Mouse (Mus musculus) layer of hippocampus, postnatal 36 days (tissue): ENCODE data around the gene Zfp646. TPM values are rescaled to one million over a fixed set of nuclear protein-coding genes. Genes with fewer than 3 reads are reported as not detected.
"Not testable (repeated sequence)": the region's sequence is repeated elsewhere in the genome, so short reads cannot be mapped to it uniquely, and the experiment has no call there.

Source experiments
- DNase-seq, 2 experiments: peaks; one replicate each; pipeline ENCODE4 v3.0.0; 2022
- total RNA-seq, 2 experiments: library from RNA; stranded (reverse); gene quantifications; 2 replicates each; pipeline ENCODE4 v1.2.3; 2021

The Zfp646 gene
- total RNA-seq, result 10 to 100 TPM; 33.2 to 36.3 TPM

DNA sequence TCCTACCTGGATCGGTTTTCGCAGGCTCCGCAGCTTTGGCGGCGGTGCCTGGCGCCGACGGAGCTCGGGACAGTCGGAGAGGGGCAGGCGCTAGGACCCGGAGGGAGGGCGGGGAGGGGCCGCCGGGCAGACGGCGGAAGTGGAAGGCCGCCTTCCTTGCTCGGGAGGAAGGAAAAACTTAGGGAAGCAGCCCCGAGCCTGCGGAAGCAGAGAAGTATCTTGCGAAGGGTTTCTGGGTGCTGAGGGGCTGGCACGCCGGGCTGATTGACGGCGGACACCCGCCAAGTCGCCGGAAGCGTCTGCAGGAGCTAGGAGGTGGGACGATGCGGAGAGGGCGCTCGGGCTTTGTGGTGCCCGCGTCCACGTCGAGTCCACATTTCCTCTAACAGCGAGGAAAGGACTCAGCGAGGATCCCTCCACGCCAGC is at the start of gene Zfp646:
Zfp646 (plus strand) TSS at position 181 of the 426 bp plus-strand sequence.
- peak; percentile 75 to 79 for DNase-seq

DNA sequence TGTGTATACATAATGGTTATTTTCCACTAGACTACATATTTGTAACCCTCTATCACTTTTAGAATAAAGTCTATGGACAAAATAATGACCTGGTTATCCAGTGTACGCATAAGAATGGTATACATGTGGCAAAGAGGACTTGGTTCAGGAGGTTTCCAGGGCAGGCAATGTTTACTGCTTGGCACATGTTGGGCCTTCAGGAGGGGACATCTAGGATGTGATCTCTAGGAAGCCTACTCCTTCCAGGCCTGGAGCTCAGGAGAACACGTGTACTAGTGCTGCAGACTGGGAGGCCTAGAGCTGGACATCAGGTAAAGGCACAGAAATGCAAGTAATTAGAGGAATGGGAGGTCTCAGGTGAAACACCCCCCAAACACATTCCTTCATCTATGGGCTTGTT is 40.5 kb upstream of the Zfp646 start:
- no peak for DNase-seq

- DNase-seq, result no peak
Measured at GRCm38 (mm10) chr7:127837473-127837872, 38.5 kb upstream of the Zfp646 start.

- not testable (repeated sequence) for DNase-seq
Measured at GRCm38 (mm10) chr7:127837878-127838277, 38.1 kb upstream of the Zfp646 start.

DNA sequence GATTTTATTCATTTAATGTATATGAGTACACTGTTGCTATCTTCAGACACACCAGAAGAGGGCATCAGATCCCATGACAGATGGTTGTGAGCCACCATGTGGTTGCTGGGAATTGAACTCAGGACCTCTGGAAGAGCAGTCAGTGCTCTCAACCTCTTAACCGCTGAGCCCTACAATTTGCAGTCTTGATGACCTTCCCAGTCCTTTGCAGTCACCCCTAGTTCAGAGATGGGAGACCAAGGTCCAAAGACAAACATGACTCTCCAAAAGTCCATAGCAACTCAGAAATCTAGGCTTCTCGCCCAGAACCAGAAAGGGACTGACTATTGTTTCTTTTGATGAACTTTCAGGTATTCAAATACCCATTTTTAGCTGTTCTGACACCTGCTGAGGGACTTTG is 36.0 kb upstream of the Zfp646 start:
- DNase-seq, result not testable (repeated sequence)

DNA sequence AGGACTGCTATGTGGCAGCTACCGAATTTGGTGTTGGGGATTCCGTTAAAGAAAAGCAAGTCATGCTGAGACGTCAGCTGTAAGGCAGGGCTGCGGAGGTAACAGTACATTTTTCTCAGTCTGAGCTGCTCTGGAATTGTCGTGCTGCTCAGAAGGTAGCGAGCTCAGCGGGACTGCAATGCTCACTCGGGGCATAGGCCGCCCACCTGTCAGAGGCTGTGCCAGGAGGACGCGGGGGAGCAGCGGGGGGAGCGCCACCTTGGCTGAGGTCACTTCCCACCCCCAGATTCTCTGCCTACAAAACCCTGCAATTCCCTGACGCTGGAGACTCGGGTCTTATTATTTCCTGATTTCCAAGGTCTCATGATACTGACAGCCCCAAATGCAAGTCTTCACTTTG is 35.1 kb upstream of the Zfp646 start:
- no peak for DNase-seq

GRCm38 (mm10) chr7:127841340-127842000 is 34.6 kb upstream of the Zfp646 start:
- peak; percentile 94 for DNase-seq

GRCm38 (mm10) chr7:127842001-127842718 is 33.9 kb upstream of the Zfp646 start:
- peak; percentile 70 to 71 for DNase-seq

- DNase-seq, result no peak
Measured at GRCm38 (mm10) chr7:127849973-127850875, 25.8 kb upstream of the Zfp646 start.

- DNase-seq, result no peak
Measured at GRCm38 (mm10) chr7:127850906-127851305, 25.1 kb upstream of the Zfp646 start.

DNA sequence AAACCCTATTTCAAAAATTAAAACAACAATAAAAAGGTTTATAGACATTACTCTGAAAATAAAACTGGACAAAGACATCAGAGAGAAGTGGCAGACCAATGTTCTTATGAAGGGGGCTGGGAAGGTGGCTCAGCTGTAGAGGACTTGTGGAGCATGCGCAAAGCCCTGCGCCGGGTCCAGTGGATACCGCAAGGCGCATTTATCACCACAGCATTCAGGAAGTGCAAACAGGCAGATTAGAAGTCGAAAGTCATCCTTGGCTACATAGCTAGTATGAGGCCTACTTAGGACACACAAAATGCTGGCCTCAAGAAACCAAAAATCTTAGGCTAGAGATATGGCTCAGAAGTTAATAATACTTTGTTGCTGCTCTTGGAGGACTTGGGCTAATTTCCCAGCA is 17.8 kb upstream of the Zfp646 start:
- DNase-seq, result no peak

DNA sequence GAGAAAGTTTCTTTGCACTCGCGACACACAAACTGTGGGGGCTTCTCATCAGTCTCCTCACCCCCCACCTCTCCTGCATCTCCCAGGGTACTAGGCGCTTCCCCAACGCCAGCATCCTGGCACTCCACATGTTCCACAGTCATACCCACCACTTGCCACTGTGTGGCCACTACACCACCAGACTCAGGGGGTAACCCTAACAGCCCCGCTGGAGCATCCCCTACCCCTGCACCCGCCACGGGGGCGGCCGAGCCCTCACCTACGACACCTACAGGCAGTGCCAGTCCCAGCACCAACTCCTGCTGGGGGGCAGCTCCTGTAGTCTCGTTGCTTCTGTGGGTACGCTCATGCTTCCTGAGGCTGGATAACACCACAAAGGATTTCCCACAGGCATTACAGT is 9.6 kb upstream of the Zfp646 start:
- no peak for DNase-seq

DNA sequence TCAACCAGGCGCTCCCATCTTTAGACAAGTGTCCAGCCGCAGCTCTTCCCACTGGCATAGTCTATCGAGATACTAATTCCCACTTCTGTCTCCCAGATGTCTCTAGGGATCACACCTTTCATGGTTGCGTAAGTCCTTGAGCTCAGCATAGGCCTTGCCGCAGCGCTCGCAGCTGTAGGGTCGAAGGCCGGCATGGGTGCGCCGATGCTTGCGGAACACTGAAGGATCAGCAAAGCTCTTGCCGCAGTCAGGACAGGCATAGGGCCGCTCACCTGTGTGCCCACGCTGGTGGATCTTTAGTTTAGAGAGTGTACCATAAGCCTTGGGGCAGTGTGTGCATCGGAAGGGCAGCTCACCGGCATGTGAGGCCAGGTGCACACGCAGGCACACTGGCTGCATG is 8.4 kb upstream of the Zfp646 start:
- DNase-seq, result no peak

GRCm38 (mm10) chr7:127869149-127869810 is 6.7 kb upstream of the Zfp646 start:
- no peak for DNase-seq

- DNase-seq, result no peak
Measured at GRCm38 (mm10) chr7:127870136-127870821, 5.7 kb upstream of the Zfp646 start.

- DNase-seq, result no peak
Measured at GRCm38 (mm10) chr7:127874812-127875626, 1.0 kb upstream of the Zfp646 start.

DNA sequence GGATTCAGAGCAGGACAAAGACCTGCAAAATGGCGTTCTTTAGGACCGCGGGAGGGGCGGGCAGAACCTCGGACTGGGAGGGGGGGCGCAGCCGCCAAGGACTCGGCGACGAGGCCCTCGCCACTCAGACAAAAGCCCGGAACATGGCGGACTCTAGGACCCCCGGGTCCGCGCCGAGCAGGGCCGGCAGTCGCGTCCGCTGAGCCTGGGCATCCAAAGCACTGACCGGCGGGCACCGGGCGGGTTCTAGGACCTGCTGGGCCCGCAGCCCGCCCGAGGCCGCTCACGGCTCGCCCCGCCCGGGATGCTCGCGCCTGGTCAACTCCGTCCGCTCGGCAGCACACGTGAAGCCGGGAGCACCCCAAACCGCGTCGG is 407 bp upstream of the Zfp646 start:
- DNase-seq, result peak; percentile 93 to 94

DNA sequence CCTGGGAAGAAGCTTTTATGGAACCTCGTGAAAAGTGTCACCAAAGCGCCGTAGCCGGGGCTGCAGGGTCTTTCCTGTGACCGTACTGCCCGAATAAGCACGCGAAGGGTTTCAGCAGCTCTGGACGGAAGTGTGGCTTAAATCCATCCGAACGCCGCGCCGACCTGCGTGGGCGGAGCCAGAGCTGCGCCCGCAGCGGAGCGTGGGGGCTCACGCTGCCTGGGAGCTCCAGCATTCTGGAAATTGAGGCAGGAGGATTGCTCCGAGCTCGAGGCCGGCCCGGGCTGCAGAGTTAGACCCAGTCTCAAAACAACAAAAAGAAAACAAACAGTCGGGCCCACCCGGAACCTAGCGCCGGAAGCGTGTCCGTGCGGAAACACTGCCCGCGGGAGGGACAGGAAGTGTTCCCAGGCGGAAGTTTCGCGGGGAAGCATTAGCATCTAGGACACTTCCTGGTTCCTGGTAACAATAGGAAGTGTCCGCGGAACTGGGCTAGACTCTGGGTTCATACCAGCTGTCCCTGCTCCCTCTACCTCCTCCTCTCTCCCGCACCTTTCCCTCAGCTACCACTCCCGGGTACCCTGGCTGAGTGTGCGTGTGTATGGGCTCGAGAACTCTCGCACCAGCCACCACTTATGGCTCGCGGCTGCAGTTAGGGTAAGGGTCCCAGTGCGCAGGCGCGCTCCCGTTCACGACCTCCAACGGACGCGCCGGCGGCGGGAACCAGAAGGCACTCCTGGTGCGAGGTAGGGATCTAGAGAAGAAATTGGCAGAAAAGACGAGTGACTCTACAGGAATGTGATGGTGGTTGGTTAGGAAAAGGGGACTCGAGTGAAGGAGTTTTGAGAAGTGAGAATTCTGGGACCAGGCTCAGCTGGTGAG is 687 bp downstream of the Zfp646 start, which contains the start of gene Zfp668:
Zfp668 (minus strand) TSS at position 362 of the 882 bp plus-strand sequence.
- peak; percentile 88 for DNase-seq

GRCm38 (mm10) chr7:127879301-127879700 is 3.3 kb downstream of the Zfp646 start:
- no peak for DNase-seq

DNA sequence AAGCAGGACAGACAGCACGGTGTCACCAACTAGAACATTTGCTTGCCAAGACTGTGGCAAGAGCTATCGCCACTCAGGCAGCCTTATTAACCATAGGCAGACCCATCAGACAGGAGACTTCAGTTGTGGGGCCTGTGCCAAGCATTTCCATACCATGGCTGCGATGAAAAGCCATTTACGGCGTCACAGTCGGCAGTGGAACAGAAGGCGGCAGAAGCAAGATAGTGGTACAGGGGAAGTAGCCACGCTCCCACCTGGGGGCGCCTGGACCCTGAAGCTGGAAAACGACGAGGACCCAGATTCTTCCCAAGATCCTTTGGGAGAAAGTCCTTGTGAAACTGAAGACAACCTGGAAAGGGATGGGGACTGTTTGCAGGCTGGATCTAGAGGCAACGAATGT is 4.4 kb downstream of the Zfp646 start:
- DNase-seq, result no peak
